Mouse (Mus musculus) stomach, postnatal 0 days (tissue): ENCODE measurements around the gene Phldb2.

Experiments used
- CTCF ChIP-seq: IDR thresholded peaks from 2 replicates; pipeline ENCODE4 v1.5.1; 2016; ENCODE audit warnings: antibody characterized with exemption, low read depth, mild to moderate bottlenecking, moderate library complexity
- EP300 ChIP-seq: optimal IDR thresholded peaks from 2 replicates; pipeline ENCODE3; 2016; ENCODE audit warnings: antibody characterized with exemption

- TF ChIP-seq CTCF (no peak), EP300 (no peak)
Measured at GRCm38 (mm10) chr16:45968716-45969115, 15.3 kb upstream of the Phldb2 start.
